Mouse (Mus musculus) adrenal gland, adult (tissue): ENCODE measurements around the gene Pcif1.

Experiments used
- DNase-seq, 2 experiments: peaks; one replicate each; pipeline ENCODE4 v3.0.0; 2022 to 2023; ENCODE audit warnings: low spot score in 1 of 2; ENCODE audit not compliant: inconsistent age in 2 of 2

Pcif1 gene

GRCm38 (mm10) chr2:164866741-164867551 is 12.2 kb upstream of the Pcif1 start:
- DNase-seq: peak; percentile 77 to 91

- DNase-seq: no peak
Measured at GRCm38 (mm10) chr2:164867566-164867965, 11.5 kb upstream of the Pcif1 start.

- peak in 1 of 2 experiments; percentile 31 for DNase-seq
Measured at GRCm38 (mm10) chr2:164868491-164868890, 10.6 kb upstream of the Pcif1 start.

GRCm38 (mm10) chr2:164871602-164872303 is 7.4 kb upstream of the Pcif1 start:
- DNase-seq: no peak

GRCm38 (mm10) chr2:164873621-164874020 is 5.5 kb upstream of the Pcif1 start:
- DNase-seq: no peak

GRCm38 (mm10) chr2:164874239-164874769 is 4.8 kb upstream of the Pcif1 start:
- DNase-seq: peak in 1 of 2 experiments; percentile 66

GRCm38 (mm10) chr2:164875648-164876047 is 3.5 kb upstream of the Pcif1 start:
- peak in 1 of 2 experiments; percentile 44 for DNase-seq

GRCm38 (mm10) chr2:164877376-164878215 is 1.5 kb upstream of the Pcif1 start:
- peak in 1 of 2 experiments; percentile 48 for DNase-seq

GRCm38 (mm10) chr2:164878509-164879227 is 436 bp upstream of the Pcif1 start:
- DNase-seq: peak; percentile 80 to 89

GRCm38 (mm10) chr2:164879568-164880277 is 619 bp downstream of the Pcif1 start:
- peak; percentile 95 to 98 for DNase-seq

- peak in 1 of 2 experiments; percentile 56 for DNase-seq
Measured at GRCm38 (mm10) chr2:164882619-164883018, 3.5 kb downstream of the Pcif1 start.

GRCm38 (mm10) chr2:164885788-164886187 is 6.7 kb downstream of the Pcif1 start:
- peak; percentile 75 to 89 for DNase-seq

- DNase-seq: peak in 1 of 2 experiments; percentile 33
Measured at GRCm38 (mm10) chr2:164886617-164887016, 7.5 kb downstream of the Pcif1 start.

GRCm38 (mm10) chr2:164888996-164889395 is 9.9 kb downstream of the Pcif1 start:
- peak in 1 of 2 experiments; percentile 39 for DNase-seq

- DNase-seq: no peak
Measured at GRCm38 (mm10) chr2:164889960-164890359, 10.9 kb downstream of the Pcif1 start.

GRCm38 (mm10) chr2:164890411-164891049 is 11.4 kb downstream of the Pcif1 start:
- DNase-seq: peak in 1 of 2 experiments; percentile 36

GRCm38 (mm10) chr2:164891056-164891834 is 12.1 kb downstream of the Pcif1 start:
- peak in 1 of 2 experiments; percentile 43 for DNase-seq
